Mouse (Mus musculus) kidney, postnatal 4 days (tissue): ENCODE measurements around the gene Trim3.
A peak's percentile ranks its signal among the peaks of the same experiment; 100 is the strongest.

Source experiments
- DNase-seq, 2 experiments: peaks; one replicate each; pipeline ENCODE4 v3.0.0; 2021; ENCODE audit warnings: mixed read lengths in 2 of 2

The Trim3 gene

DNA sequence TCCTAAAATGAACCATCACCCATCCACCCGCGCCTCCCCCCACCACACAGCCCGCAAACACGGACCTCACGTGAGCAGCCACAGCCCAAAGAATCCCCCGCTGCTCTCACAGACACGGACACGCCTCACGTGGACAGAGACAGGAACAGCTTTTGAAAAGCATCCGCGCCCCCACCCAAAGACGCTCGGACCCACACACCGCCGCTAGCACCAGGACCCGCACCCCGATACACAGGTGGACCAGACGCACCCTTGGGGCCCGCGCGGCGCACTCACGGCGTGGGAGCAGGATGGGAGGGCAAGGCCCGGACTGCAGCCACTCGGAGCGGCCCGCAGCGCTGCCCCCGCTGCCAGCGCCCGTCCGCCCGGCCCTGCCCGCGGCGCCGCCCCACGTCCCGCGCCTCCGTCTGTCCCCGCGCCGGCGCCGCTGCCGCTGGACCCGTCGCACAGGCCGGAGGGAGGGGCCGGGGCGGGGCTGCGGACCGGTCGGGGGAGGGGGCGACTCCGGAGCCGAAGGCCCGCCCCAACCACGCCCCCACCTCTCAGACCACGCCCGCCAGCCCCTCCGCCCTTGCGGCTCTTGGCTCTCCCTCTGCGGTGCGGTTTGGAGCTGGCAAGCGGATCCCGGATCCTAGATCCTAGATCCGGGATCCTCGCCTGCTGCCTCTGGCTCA, at the start of gene Trim3:
Gene Trim3, minus strand, starts transcription at position 445 of the 674 bp plus-strand sequence.
- peak; percentile 96 to 97 for DNase-seq

DNA sequence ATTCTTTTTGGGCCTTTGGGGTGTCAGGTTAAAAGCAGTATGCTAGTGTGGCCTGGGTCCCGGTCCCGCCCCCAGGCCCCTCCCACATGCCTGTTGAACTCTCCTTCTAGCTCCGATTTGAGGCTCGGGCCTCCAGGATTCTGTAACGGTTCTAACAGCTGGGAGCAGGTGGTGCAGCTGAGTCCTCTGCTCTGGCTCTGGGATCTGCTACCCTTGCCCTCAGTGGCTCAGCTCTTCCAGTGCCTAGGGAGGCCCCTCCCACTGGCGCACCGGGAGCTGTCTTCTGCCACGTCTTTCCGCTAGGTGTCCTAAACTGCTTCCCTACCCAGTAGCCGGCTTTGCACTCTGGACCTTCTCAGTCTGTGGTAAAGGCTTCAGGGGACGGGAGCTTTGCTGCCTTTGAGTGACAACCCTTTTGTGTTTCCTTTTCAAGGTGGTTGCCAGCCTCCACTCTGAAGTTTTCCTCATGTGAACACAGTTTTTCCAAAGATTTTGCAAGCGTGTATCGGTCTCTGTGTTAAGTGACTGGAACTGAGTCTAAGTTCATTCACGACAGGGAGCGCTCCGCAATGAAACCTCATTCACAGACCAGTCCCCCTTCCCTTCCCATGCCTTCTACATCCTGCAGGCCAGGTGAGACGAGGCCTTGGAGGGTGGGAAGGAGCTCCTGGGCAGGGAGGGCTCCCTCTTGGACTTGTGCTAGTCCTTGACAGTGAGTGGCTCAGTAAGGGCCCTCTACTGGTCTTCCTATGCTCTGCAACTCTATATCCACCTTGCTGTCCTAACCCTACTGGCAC, 17.5 kb upstream of the Trim3 start, which contains the start of gene Dnhd1:
Gene Dnhd1, plus strand, starts transcription at position 189 of the 797 bp plus-strand sequence.
- peak; percentile 80 to 89 for DNase-seq

- no peak for DNase-seq
Observed at GRCm38 (mm10) chr7:105641936-105642335, 8.6 kb upstream of the Trim3 start.

- DNase-seq, result peak in 1 of 2 experiments; percentile 62
Observed at GRCm38 (mm10) chr7:105640894-105641255, 7.5 kb upstream of the Trim3 start.

DNA sequence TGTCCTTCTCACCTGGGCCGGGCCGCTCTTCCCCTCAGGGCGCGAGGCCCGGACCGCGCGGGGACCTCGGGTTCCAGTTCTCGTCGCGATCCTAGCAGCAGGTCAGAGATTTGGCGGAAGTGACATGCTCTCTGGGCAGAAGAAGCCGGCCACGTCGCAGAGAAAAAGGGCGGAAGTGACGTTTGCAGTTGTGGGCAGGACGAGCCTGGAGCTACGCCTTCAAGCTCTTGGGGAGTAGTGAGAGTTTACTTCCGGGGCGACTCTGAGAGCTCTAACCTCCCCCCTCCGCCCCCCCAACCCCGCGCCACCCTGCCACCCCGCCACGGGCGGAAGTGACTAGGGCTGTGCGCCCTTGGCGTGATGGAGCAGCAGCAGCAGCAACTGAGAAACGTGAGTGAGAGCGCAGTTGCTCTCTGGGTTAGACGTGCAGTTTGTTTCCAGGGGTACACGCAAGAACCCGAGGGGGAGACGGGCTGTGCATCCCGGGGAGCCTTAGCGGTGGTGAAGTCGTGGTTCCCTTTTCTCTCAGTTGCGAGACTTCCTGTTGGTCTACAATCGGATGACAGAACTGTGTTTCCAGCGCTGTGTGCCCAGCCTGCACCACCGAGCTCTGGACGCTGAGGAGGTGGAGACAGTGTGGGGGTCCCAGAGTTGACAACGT, 7.0 kb upstream of the Trim3 start, which contains the start of the genes Arfip2 and Gm45799:
Gene Arfip2, minus strand, starts transcription at position 184 of the 661 bp plus-strand sequence.
Gene Gm45799, plus strand, starts transcription at position 320 of the 661 bp plus-strand sequence.
- DNase-seq, result peak; percentile 96 to 97

GRCm38 (mm10) chr7:105639756-105640155, 6.4 kb upstream of the Trim3 start, which contains the start of gene Timm10b:
Gene Timm10b, plus strand, starts transcription at chr7:105640056.
- no peak for DNase-seq

DNA sequence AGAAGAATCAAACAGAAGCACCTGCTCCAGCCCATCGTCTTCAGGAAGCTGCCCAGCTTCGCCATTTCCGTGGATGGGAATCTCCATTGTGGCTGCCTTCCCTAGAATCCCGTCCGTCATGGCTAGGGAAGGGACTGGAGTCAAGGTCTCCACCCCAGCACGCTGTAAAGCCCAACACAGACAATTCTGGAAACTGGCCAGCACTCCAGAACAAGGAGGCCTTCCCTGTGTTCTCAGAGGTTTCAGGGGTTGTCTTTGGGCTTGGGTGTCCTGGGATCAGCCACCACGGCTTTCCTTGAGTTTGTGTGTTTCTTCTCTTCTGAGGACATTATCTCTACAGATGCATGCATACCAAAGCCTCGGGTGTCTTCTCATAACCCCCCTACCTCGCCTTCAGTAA, 5.9 kb upstream of the Trim3 start:
- peak in 1 of 2 experiments; percentile 35 for DNase-seq

DNA sequence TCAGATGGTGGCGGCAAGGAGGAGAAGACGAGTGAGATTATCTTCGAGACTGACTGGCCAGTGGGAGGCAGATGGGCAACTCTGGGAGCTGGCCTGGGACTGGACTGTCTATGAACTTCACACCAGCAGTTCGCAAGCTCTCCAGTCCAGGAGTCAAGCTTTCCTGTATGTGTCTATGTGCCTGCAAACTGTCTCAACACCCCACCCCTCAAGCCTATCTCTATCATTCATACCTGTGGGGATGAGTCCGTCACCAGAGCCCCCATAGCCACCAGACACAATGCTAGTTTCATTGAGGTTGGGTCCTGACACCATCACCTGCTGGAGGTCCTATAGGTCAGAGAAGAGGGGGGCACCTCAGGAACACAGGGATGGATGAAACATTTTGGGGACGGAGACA, 5.4 kb upstream of the Trim3 start:
- DNase-seq, result no peak

DNA sequence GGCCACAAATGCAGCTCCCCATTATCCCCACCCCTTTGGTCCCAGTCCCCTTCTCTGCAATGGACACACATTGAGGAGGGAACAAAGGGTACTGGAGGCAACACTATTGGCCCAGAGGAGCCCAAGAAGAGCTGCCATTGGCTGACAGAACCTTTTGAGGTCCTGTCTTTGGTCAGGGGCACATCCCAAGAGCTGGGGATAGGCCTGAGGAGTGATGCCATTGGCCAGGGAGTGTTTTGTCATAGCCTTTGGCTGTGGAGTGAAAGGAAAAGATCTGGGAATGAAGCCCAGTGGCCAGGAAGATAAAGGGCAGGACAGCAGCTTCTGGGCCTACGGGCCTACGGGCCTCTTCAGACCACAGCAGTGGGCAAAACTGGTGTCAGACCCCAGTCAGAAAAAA, 2.4 kb upstream of the Trim3 start:
- no peak for DNase-seq

- no peak for DNase-seq
Observed at GRCm38 (mm10) chr7:105634272-105634920, 1.0 kb upstream of the Trim3 start.

DNA sequence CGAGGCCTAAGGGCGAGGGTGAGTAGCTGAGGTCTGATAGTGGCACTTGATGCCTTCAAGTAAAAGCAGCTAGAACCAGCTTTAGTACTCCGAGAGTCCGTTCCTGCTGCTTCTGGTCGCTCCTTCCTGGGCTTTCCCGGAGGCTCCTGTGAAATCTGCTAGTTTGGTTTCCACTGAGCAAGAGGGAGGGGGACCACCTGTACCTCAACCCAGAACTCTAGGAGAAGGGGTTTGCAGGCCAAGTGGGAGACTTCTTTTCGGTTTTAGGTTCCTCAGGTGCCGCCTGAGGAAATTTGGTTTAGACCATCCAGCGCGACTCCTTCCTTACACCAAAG, 397 bp upstream of the Trim3 start:
- DNase-seq, result no peak

DNA sequence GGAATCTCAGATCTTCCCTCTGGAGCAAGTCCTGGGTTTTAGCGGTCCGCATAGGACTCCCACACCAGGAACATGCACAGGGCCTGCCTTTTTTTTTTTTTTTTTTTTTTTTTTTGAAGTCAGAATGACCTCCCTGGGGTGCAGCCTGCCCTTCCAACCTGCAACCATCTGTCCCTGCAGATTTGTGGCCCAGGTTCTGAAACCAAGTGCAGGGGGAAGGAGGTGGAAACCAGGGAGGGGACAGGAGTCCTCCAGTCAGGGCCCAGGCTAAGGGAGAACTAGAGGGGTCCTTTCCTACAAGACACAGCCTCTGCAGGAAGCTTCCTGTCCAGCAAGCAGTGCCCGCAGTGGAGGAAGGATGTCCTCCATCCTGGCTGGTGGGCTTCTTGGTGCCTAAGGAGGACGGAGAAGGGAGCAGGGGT, 809 bp downstream of the Trim3 start:
- DNase-seq, result peak in 1 of 2 experiments; percentile 49

GRCm38 (mm10) chr7:105628633-105629032, 4.7 kb downstream of the Trim3 start:
- DNase-seq, result peak; percentile 68 to 77

- DNase-seq, result peak in 1 of 2 experiments; percentile 39
Observed at GRCm38 (mm10) chr7:105625397-105625796, 8.0 kb downstream of the Trim3 start.

DNA sequence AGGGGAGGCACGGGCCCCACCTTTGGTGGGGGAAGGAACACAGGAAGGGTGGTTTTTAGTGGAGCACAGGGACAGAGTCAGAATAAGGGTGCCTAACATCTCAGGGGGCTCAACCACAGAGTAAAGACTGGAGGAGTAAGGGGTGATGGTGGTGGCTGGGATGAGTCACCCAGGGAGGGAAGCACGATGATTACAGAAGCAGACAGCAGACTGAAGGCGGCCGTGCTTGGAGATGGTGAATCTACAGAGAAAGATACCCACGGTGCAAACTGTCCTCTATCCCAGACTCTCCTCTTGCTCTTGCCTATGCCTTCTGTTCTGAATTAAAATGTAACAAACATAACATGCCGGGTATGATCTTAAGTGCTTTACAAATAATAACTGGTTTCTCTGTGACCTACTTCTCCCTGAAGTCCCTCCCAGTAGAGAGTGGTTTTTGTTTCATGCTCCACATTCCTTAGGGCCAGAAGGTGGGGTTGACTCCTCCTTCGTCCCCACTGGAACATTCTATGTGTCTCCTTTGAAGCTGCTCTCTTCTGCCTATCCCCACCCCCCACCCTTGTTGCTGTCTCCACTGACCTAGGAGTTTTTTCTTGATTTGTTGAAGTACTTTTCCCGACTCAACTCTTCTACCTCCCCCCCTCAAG, 11.6 kb downstream of the Trim3 start:
- DNase-seq, result no peak

- peak in 1 of 2 experiments; percentile 30 for DNase-seq
Observed at GRCm38 (mm10) chr7:105621053-105621452, 12.3 kb downstream of the Trim3 start.

- DNase-seq, result no peak
Observed at GRCm38 (mm10) chr7:105619701-105620100, 13.7 kb downstream of the Trim3 start.

GRCm38 (mm10) chr7:105617810-105618209, 15.6 kb downstream of the Trim3 start:
- no peak for DNase-seq

DNA sequence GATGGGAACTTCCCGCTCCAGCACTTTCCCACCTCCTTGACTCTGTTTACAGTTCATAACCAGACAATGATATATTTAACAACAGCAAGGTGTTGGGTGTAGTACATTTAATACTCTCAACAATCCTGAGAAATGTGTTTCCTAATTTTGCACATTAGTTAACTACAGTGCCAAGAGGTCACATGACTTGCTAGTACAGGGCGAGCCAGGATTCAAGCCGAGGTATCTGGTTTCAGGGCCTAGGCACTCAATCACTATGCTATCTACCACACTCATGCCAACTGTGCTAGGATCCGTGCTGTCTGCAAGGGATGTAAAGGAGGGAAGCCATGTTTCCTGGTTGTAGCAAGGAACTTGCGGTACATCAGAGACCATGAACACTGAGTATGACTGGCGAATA, 16.8 kb downstream of the Trim3 start:
- no peak for DNase-seq

GRCm38 (mm10) chr7:105615720-105616119, 17.7 kb downstream of the Trim3 start:
- no peak for DNase-seq

- peak in 1 of 2 experiments; percentile 22 for DNase-seq
Observed at GRCm38 (mm10) chr7:105614400-105614799, 19.0 kb downstream of the Trim3 start.

- no peak for DNase-seq
Observed at GRCm38 (mm10) chr7:105611767-105612166, 21.6 kb downstream of the Trim3 start.
